Mouse (Mus musculus) E14TG2a.4 (cell line): ENCODE measurements around the gene Atrip.

Experiments used
- CTCF ChIP-seq: conservative IDR thresholded peaks from 2 replicates; pipeline ENCODE4 v1.5.1; 2014; ENCODE audit warnings: low read length
- POU5F1 ChIP-seq: IDR thresholded peaks from 2 replicates; pipeline ENCODE4 v1.6.1; 2014; ENCODE audit warnings: low read length, borderline replicate concordance

GRCm38 (mm10) chr9:109081749-109082123 lies 7.8 kb upstream of the Atrip start:
- TF ChIP-seq CTCF (no peak), POU5F1 (no peak)
